ENCODE assay signal across 8 mouse cellular contexts in genomic region chr2:75137133-75137982, GRCm38 (mm10).
A peak's percentile ranks its signal among the peaks of the same experiment; 100 is the strongest.
DNase-seq lines count a peak whose midpoint lies in the region; ATAC-seq and TF ChIP-seq lines count a peak whose summit lies in the region.

No protein-coding gene starts in this region.

- H3K4me1 ChIP-seq in intestine, postnatal 0 days (replicated peaks; ENCODE audit: control insufficient read depth, insufficient read depth, low read length): no peaks in the 10 kb centered on the region
- H3K4me1 ChIP-seq in midbrain, embryonic 11.5 days (ENCODE audit: control insufficient read depth, insufficient read depth, low read length): peaks cover 5% of the 10 kb centered on the region

- WGBS in intestine, postnatal 0 days: 2% methylated on average over 40 of the region's 42 CpGs
- WGBS in midbrain, embryonic 11.5 days: 1% methylated on average over 39 of the region's 42 CpGs

- no peak for ATAC-seq in intestine, postnatal 0 days
- ATAC-seq in midbrain, embryonic 11.5 days (ENCODE audit: low FRiP score): peak; percentile 44; the same call in 1 of the 2 replicates

- H3K9ac ChIP-seq in intestine, postnatal 0 days (ENCODE audit: low read depth, low read length): no peak overlapping the region
- H3K9ac ChIP-seq in midbrain, embryonic 11.5 days (ENCODE audit: low read length): peak overlapping the region; percentile 30

- peak overlapping the region; percentile 65 for H3K4me2 ChIP-seq in intestine, postnatal 0 days (replicated peaks; ENCODE audit: low read depth)
- peak overlapping the region; percentile 75 for H3K4me2 ChIP-seq in midbrain, embryonic 11.5 days

- peak overlapping the region; percentile 37 for H3K4me3 ChIP-seq in intestine, postnatal 0 days (ENCODE audit: low read depth, low read length)
- peak overlapping the region; percentile 32 for H3K4me3 ChIP-seq in midbrain, embryonic 11.5 days (ENCODE audit: low read depth, low read length)

- no peaks in the 10 kb centered on the region for H3K9me3 ChIP-seq in intestine, postnatal 0 days (ENCODE audit: control insufficient read depth)
- H3K9me3 ChIP-seq in midbrain, embryonic 11.5 days (ENCODE audit: control insufficient read depth, low read length): no peaks in the 10 kb centered on the region

- H3K27ac ChIP-seq in intestine, postnatal 0 days (ENCODE audit: low read depth, low read length): no peak overlapping the region
- H3K27ac ChIP-seq in midbrain, embryonic 11.5 days (ENCODE audit: low read depth, low read length): no peak overlapping the region

- H3K27me3 ChIP-seq in intestine, postnatal 0 days (replicated peaks; ENCODE audit: control insufficient read depth, insufficient read depth, low read length): peaks cover 55% of the 10 kb centered on the region
- H3K27me3 ChIP-seq in midbrain, embryonic 11.5 days (ENCODE audit: control insufficient read depth, insufficient read depth, low read length): peaks cover 54% of the 10 kb centered on the region

- H3K36me3 ChIP-seq in intestine, postnatal 0 days (ENCODE audit: control insufficient read depth, insufficient read depth): no peaks in the 10 kb centered on the region
- no peaks in the 10 kb centered on the region for H3K36me3 ChIP-seq in midbrain, embryonic 11.5 days (ENCODE audit: control insufficient read depth, insufficient read depth, low read length)

- peak; percentile 27 for DNase-seq in adrenal gland, adult 2 months
- DNase-seq in adrenal gland, adult 18-20 months (ENCODE audit: low spot score in 2 of 2): no peak
- peak; percentile 36 for DNase-seq in urinary bladder, postnatal 14 days (ENCODE audit: low spot score)
- no peak for DNase-seq in urinary bladder, postnatal 4 days (ENCODE audit: low spot score in 2 of 2)
- peak; percentile 95 for DNase-seq in midbrain, embryonic 11.5 days (ENCODE audit: low spot score, missing footprints)
- no peak for DNase-seq in spleen, postnatal 10 days (ENCODE audit: low spot score in 2 of 2)
- DNase-seq in frontal cortex, postnatal 25 days (ENCODE audit: low spot score in 2 of 2): no peak

- no peak for TF ChIP-seq CTCF in intestine, postnatal 0 days (IDR thresholded peaks at IDR 0.05; ENCODE audit: low read depth)

Comparison
In these comparisons a context has a peak if more than half of its experiments do, and no peak if none do; other contexts are left out.
1. DNase-seq: peak in adrenal gland, adult 2 months (single experiment), urinary bladder, postnatal 14 days (single experiment) and midbrain, embryonic 11.5 days (single experiment); none in adrenal gland, adult 18-20 months (0 of 2), urinary bladder, postnatal 4 days (0 of 2), spleen, postnatal 10 days (0 of 2) and frontal cortex, postnatal 25 days (0 of 2).